Mouse (Mus musculus) urinary bladder, postnatal 0 days (tissue): ENCODE results near the gene Gm21746. TPM values are rescaled to one million over a fixed set of nuclear protein-coding genes. Genes with fewer than 3 reads are reported as not detected.

Experiments
- polyA plus RNA-seq: library from polyadenylated mRNA; unstranded; fragments of >200 nt; fragmentation: Nextera tagmentation; extraction: Ambion mirVana; gene quantifications from 2 replicates; pipeline ENCODE4 v1.2.1, GENCODE M21; 2015

Gene Gm21746
- polyA plus RNA-seq = not detected in 2 replicates

DNA sequence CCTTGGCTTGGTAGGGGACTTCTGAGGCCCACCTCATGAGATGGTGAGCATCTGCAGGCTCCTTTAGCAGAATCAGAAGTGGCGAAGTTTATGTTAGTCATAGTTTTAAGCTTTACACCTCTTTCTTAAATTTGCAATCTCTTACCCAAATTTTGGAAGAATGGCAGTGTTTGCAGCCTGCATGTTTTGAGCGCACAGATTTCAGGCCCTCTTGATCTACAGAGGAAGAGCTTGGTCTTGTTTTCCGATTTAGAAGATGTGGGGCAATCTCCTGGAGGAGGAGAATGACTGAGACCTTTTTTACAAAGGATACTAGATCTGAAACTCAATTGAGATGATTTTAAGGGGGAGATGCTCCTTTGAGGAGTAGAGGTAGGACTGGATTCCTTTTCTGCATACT is at the start of gene Gm21746:
Gm21746 (minus strand) TSS at position 101 of the 400 bp plus-strand sequence.

DNA sequence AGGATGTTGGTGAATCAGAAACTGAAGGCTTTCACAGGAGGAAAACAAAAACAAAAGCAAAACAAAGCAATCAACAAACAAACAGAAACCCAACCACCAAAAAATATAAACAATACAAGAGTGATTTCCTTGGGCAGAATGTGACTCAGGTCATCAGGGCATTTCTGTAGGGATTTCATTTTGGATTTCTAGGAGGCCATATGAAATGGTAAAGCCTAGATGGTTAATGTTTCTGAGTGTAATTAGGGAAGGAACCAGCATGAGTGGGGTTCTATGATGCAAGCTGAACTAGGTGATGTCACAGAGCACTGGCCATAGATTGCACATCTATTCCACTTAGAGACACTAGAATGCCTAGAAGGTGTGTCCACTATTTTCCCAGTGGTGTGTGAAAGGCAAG is 29.0 kb upstream of the Gm21746 start, which contains the start of gene Gm20873:
Gm20873 (plus strand) TSS at position 301 of the 400 bp plus-strand sequence.

Other genes with a start within 250 kb of the Gm21746 start
- not detected in 2 replicates for gene Gm20873, start 29.1 kb upstream of the Gm21746 start, polyA plus RNA-seq